Mouse (Mus musculus): ENCODE results near the gene Ctsf. TPM values are rescaled to one million over a fixed set of nuclear protein-coding genes. Genes with fewer than 3 reads are reported as not detected.
A peak's percentile ranks its signal among the peaks of the same experiment; 100 is the strongest.
"Not testable (repeated sequence)": the region's sequence is repeated elsewhere in the genome, so short reads cannot be mapped to it uniquely, and the experiment has no call there.

The Ctsf gene
- polyA plus RNA-seq, 1 experiment from 2014 or later = 13.2 TPM

DNA sequence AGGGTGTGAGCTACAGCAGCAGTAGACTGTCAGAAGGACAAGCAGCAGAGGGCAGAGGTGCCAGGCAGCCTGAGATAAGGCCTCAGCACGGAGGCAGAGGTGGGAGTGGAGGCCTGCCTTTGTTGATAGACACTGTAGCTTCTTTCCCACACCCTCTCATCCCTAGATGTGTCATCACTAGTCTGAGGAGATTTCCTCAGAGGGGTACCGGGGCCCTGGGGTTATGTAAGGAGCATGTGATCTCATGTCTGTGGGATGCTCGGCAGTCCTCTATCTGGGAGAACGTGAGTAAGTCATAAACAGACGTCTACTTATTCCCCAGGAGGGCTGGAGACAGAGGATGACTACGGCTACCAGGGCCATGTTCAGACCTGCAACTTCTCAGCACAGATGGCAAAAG, 4.2 kb downstream of the Ctsf start:
- Histone ChIP-seq H3K9ac (ENCODE audit: low read depth, low read length) (no peak overlapping the region), H3K36me3 (ENCODE audit: control insufficient read depth, insufficient read depth, low read length) (no peaks in the 10 kb centered on the region)
- DNase-seq (ENCODE audit: low spot score) = no peak

DNA sequence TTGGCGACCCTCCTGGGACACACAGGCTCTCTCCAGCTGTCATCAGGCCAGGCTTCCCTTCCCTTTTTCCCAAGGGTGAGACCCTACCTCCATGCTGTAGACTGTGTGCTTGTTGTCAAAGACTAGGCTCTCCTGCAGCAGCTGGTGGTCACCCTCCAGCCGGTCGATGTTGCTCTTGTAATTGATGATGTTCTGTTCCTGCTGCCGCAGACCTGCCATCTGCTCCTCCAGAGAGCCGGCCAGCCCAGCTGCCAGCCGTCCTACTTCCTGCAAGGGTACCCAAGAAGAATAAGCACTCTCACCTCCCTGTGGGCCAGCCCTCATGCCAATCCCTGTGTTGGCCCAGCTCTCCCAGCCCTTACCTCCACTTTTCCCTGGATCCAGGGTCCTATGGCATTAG, 8.1 kb downstream of the Ctsf start:
- ATAC-seq (replicated peaks; ENCODE audit: low FRiP score) (no peak), DNase-seq (ENCODE audit: low spot score) (no peak)
- Histone ChIP-seq H3K4me3 (ENCODE audit: low read depth, low read length) (no peak overlapping the region), H3K9me3 (ENCODE audit: control insufficient read depth, low read length) (no peaks in the 10 kb centered on the region), H3K4me1 (replicated peaks; ENCODE audit: control insufficient read depth, insufficient read depth, low read length) (peaks cover 18% of the 10 kb centered on the region), H3K27me3 (replicated peaks; ENCODE audit: control insufficient read depth, insufficient read depth, low read length) (peaks cover 37% of the 10 kb centered on the region), H3K4me2 (no peak overlapping the region), H3K36me3 (ENCODE audit: control insufficient read depth, insufficient read depth, low read length) (no peaks in the 10 kb centered on the region), H3K27ac (ENCODE audit: low read depth, low read length) (no peak overlapping the region), H3K9ac (ENCODE audit: low read depth, low read length) (no peak overlapping the region)
- 79% methylated on average over 6 of the region's 6 CpGs for WGBS

More for the DNA sequence above, 4.2 kb downstream of the Ctsf start:
- H3K9me3 ChIP-seq (ENCODE audit: control insufficient read depth, low read length) = no peaks in the 10 kb centered on the region
- no peak overlapping the region for H3K4me3 ChIP-seq (ENCODE audit: low read depth, low read length)
- peak overlapping the region; percentile 32; the same call in 1 of the 2 replicates for H3K27ac ChIP-seq (ENCODE audit: low read depth, low read length)
- peak; percentile 98 for ATAC-seq (replicated peaks; ENCODE audit: low FRiP score)
- peak overlapping the region; percentile 31 for H3K4me2 ChIP-seq
- 42% methylated on average over 6 of the region's 6 CpGs for WGBS
- H3K4me1 ChIP-seq (replicated peaks; ENCODE audit: control insufficient read depth, insufficient read depth, low read length) = peaks cover 22% of the 10 kb centered on the region
- H3K27me3 ChIP-seq (replicated peaks; ENCODE audit: control insufficient read depth, insufficient read depth, low read length) = peaks cover 29% of the 10 kb centered on the region

DNA sequence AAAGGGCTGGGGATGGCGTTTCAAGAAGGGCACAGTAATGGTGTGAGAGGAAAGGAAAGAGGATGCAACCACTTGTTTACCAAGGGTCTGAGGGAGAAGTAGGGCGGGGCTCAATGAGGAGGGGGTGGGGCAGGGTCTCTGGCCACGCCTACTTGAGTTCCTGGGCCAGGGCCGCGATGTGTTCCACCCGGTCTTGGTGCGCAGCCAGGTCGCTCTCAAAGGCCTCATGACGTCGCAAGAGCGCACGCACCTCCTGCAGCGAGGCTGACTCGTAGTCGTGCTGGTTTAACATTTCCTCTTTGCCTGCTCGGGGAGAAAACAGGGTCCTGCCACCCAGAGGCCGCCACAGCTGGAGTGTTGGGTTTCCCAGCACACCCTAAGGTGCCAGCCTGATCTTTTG, 10.2 kb downstream of the Ctsf start:
- no peak overlapping the region for H3K4me3 ChIP-seq (ENCODE audit: low read depth, low read length)
- no peak overlapping the region for H3K27ac ChIP-seq (ENCODE audit: low read depth, low read length)
- H3K27me3 ChIP-seq (replicated peaks; ENCODE audit: control insufficient read depth, insufficient read depth, low read length) = peaks cover 41% of the 10 kb centered on the region
- H3K4me2 ChIP-seq = peak overlapping the region; percentile 41; the same call in 1 of the 2 replicates
- ATAC-seq (replicated peaks; ENCODE audit: low FRiP score) = 0 out of 2 replicates have a peak, but pooled peaks have one; percentile 15
- WGBS = 3% methylated on average over 17 of the region's 17 CpGs
- H3K4me1 ChIP-seq (replicated peaks; ENCODE audit: control insufficient read depth, insufficient read depth, low read length) = 0 out of 2 replicates have a peak, but pooled peaks cover 4% of the 10 kb centered on the region
- DNase-seq (ENCODE audit: low spot score) = no peak
- H3K9ac ChIP-seq (ENCODE audit: low read depth, low read length) = no peak overlapping the region
- no peaks in the 10 kb centered on the region for H3K36me3 ChIP-seq (ENCODE audit: control insufficient read depth, insufficient read depth, low read length)
- H3K9me3 ChIP-seq (ENCODE audit: control insufficient read depth, low read length) = no peaks in the 10 kb centered on the region

DNA sequence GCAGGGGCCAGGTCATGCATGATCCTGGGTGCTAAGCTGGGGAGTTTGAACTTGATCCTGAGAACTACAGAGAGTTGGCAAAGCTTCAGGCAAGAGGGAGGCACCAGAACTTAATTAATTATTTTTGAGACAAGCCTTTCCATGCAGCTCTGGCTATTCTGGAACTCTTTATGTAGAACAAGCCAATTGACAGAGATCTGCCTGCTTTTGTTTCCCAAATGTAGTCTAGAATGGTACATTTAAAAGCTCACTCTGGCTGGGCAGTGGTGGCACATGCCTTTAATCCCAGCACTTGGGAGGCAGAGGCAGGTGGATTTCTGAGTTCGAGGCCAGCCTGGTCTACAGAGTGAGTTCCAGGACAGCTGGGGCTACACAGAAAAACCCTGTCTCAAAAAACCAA, 19.7 kb downstream of the Ctsf start:
- 67% methylated on average over 1 of the region's 1 CpGs for WGBS

DNA sequence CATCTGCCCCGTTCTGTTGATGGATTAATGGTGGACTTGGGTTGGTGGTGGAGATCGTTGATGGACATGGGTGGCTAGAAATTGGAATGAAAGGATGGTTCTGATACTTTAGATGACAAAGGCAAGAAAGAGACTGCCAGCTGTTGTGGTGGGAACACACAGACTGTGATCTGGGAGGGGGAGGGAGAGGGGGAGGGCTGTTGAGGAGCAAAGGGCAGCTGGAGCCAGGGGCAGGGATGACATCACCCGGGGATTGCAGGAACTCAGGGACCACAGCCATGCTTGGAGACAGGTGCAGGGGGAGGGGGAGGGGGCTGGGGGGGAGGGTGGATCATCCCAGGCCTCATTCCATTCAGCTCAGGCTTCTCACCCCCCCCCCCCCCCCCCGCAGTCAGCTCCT, 21.3 kb downstream of the Ctsf start:
- 49% methylated on average over 4 of the region's 4 CpGs for WGBS
- Histone ChIP-seq H3K36me3 (ENCODE audit: control insufficient read depth, insufficient read depth, low read length) (peaks cover 3% of the 10 kb centered on the region; the same call in 1 of the 2 replicates), H3K4me1 (replicated peaks; ENCODE audit: control insufficient read depth, insufficient read depth, low read length) (peaks cover 22% of the 10 kb centered on the region), H3K4me3 (ENCODE audit: low read depth, low read length) (no peak overlapping the region), H3K4me2 (no peak overlapping the region), H3K27me3 (replicated peaks; ENCODE audit: control insufficient read depth, insufficient read depth, low read length) (peaks cover 7% of the 10 kb centered on the region), H3K9ac (ENCODE audit: low read depth, low read length) (no peak overlapping the region), H3K9me3 (ENCODE audit: control insufficient read depth, low read length) (no peaks in the 10 kb centered on the region), H3K27ac (ENCODE audit: low read depth, low read length) (no peak overlapping the region)
- DNase-seq (ENCODE audit: low spot score) = no peak
- ATAC-seq (replicated peaks; ENCODE audit: low FRiP score) = no peak

More for the DNA sequence above, 19.7 kb downstream of the Ctsf start:
- H3K4me3 ChIP-seq (ENCODE audit: low read depth, low read length); H3K27me3 ChIP-seq (replicated peaks; ENCODE audit: control insufficient read depth, insufficient read depth, low read length); H3K4me2 ChIP-seq; H3K9me3 ChIP-seq (ENCODE audit: control insufficient read depth, low read length); H3K9ac ChIP-seq (ENCODE audit: low read depth, low read length); H3K27ac ChIP-seq (ENCODE audit: low read depth, low read length); DNase-seq (ENCODE audit: low spot score); H3K36me3 ChIP-seq (ENCODE audit: control insufficient read depth, insufficient read depth, low read length); ATAC-seq (replicated peaks; ENCODE audit: low FRiP score): not testable (repeated sequence)
- peaks cover 17% of the 10 kb centered on the region for H3K4me1 ChIP-seq (replicated peaks; ENCODE audit: control insufficient read depth, insufficient read depth, low read length)

DNA sequence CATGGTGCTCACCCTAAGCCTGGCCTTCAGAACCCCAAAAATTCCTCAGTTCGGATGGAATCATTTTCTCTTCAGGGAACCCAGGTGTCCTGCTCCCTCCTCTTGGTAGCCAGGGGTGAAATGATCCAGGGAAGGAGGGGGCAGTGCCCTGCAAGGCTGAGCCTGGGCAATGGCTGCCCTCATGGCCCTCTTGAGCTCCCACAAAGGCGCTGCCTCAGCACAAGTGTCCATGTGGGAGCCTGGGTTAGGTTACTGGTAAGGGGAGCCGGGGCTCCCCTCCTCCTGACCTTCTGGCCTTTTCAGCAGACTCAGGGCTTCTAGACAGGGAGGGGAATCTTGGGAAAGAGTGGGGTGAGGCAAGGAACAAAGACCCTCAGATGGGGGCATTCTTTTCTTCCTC, 21.8 kb downstream of the Ctsf start:
- DNase-seq (ENCODE audit: low spot score) = no peak
- Histone ChIP-seq H3K9ac (ENCODE audit: low read depth, low read length) (no peak overlapping the region), H3K27ac (ENCODE audit: low read depth, low read length) (no peak overlapping the region), H3K4me3 (ENCODE audit: low read depth, low read length) (no peak overlapping the region), H3K4me1 (replicated peaks; ENCODE audit: control insufficient read depth, insufficient read depth, low read length) (peaks cover 22% of the 10 kb centered on the region), H3K4me2 (no peak overlapping the region), H3K9me3 (ENCODE audit: control insufficient read depth, low read length) (no peaks in the 10 kb centered on the region), H3K36me3 (ENCODE audit: control insufficient read depth, insufficient read depth, low read length) (peaks cover 3% of the 10 kb centered on the region; the same call in 1 of the 2 replicates), H3K27me3 (replicated peaks; ENCODE audit: control insufficient read depth, insufficient read depth, low read length) (peaks cover 7% of the 10 kb centered on the region)
- 75% methylated on average over 3 of the region's 3 CpGs for WGBS
- no peak for ATAC-seq (replicated peaks; ENCODE audit: low FRiP score)

DNA sequence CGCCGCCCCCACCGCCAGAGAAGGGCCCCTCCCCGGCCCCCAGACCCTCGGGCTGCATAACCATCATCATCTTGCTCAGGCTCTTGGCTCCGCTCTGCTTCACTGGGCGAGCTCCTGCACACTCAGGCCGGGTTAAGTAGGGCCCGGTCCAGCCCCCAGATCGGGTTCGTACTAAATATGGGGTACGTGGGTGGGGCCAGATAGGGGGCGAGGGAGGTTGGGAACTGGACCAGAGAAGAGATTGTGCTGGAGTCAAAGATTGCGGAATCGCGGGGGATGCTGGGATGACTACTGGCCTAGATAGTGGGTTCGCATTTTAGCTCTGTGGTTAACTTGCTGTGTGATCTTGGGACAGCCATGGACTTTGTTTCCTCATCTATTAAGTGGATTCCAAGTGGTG, 22.9 kb downstream of the Ctsf start, which contains the start of gene Actn3:
Actn3 (minus strand) TSS at position 125 of the 400 bp plus-strand sequence.
- peaks cover 7% of the 10 kb centered on the region for H3K27me3 ChIP-seq (replicated peaks; ENCODE audit: control insufficient read depth, insufficient read depth, low read length)
- H3K4me3 ChIP-seq (ENCODE audit: low read depth, low read length) = peak within 1 kb of the TSS; percentile 94
- ATAC-seq (replicated peaks; ENCODE audit: low FRiP score) (no peak), DNase-seq (ENCODE audit: low spot score) (no peak)
- no peaks in the 10 kb centered on the region for H3K9me3 ChIP-seq (ENCODE audit: control insufficient read depth, low read length)
- H3K36me3 ChIP-seq (ENCODE audit: control insufficient read depth, insufficient read depth, low read length) = peaks cover 5% of the 10 kb centered on the region; the same call in 1 of the 2 replicates
- H3K27ac ChIP-seq (ENCODE audit: low read depth, low read length) = peak within 1 kb of the TSS; percentile 86
- 5% methylated on average over 17 of the region's 17 CpGs for WGBS
- peak within 1 kb of the TSS; percentile 94 for H3K9ac ChIP-seq (ENCODE audit: low read depth, low read length)
- peak within 1 kb of the TSS; percentile 88 for H3K4me2 ChIP-seq
- H3K4me1 ChIP-seq (replicated peaks; ENCODE audit: control insufficient read depth, insufficient read depth, low read length) = peaks cover 22% of the 10 kb centered on the region

DNA sequence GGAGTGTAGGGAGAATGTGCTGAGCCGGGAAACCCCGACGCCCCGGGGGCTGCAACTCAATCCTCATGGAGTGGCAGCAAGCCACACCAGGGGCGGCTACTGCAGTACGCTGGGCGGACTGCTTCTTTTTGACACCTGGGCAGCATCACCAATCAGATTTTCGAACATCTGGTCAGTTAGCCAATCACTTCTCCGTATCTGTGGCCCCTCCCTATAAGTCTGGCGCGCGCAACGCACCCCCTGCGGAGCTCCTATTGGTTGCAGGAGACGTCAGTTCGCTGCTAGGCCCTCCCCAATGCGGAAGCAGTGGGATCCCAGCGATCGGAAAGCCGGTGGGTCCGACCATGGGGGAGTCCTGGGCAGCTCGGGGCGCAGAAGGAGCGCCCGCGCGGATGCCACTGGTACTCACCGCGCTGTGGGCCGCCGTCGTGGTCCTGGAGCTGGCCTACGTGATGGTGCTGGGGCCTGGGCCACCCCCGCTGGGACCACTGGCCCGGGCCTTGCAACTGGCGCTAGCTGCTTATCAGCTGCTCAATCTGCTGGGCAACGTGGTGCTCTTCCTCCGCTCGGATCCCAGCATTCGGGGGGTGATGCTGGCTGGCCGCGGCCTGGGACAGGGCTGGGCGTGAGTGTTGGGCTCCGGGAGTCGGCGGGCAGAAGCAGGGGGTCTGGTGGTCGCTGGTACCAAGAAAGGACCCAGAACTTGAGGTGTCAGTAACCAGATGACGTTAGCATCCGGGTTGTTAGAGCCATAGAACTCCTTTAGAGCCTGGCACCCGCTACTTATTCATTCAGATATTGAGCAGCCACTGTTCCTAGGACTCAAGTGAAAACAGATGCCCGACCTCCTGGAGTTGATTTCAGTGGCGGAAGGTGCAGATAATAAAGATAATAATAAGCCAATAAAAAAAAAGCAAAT, 23.7 kb downstream of the Ctsf start, which contains the start of gene Zdhhc24:
Zdhhc24 (plus strand) TSS at position 264 of the 919 bp plus-strand sequence.
- peaks cover 22% of the 10 kb centered on the region for H3K4me1 ChIP-seq (replicated peaks; ENCODE audit: control insufficient read depth, insufficient read depth, low read length)
- peaks cover 5% of the 10 kb centered on the region; the same call in 1 of the 2 replicates for H3K36me3 ChIP-seq (ENCODE audit: control insufficient read depth, insufficient read depth, low read length)
- WGBS = 1% methylated on average over 52 of the region's 52 CpGs
- peak within 1 kb of the TSS; percentile 94 for H3K9ac ChIP-seq (ENCODE audit: low read depth, low read length)
- H3K9me3 ChIP-seq (ENCODE audit: control insufficient read depth, low read length) = no peaks in the 10 kb centered on the region
- ATAC-seq (replicated peaks; ENCODE audit: low FRiP score) = peak; percentile 98
- peak; percentile 95 for DNase-seq (ENCODE audit: low spot score)
- H3K27ac ChIP-seq (ENCODE audit: low read depth, low read length) = peak within 1 kb of the TSS; percentile 86
- peak within 1 kb of the TSS; percentile 88 for H3K4me2 ChIP-seq
- peak within 1 kb of the TSS; percentile 94 for H3K4me3 ChIP-seq (ENCODE audit: low read depth, low read length)
- peaks cover 7% of the 10 kb centered on the region for H3K27me3 ChIP-seq (replicated peaks; ENCODE audit: control insufficient read depth, insufficient read depth, low read length)
